ENCODE assay signal across 24 mouse cellular contexts in the genomic region with DNA sequence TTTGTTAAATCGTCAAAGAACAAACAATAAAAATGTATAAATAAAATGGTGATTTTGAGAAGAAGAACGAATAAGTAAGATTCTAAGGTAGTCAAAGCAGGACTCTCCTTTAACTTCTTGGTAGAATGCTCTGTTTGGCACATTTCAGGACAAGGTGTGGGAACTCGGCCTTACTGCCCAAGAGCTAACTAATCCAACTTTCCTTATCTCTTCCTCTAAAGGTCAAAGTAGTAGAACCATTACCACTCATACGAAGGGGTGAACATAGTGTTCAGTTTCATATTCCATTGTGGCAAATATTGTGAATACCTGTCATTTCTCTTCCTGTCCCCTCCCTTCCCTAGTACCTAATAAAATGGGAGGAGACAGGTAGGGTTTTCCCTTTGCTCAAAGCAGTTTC.
"Had no signal": no experiment of that assay in that cellular context is flagged by ENCODE, and none has a peak within 500 bp of the region (broad histone marks: within the 10 kb centered on the region; RNA-seq: fewer than 3 reads in every experiment).

No protein-coding gene starts in this region.

- H3K27me3 ChIP-seq: heart, embryonic 13.5 days; heart, embryonic 15.5 days; hindbrain, embryonic 13.5 days; hindbrain, embryonic 15.5 days; limb, embryonic 13.5 days; limb, embryonic 15.5 days; liver, embryonic 12.5 days had no signal

- ATAC-seq: hindbrain, postnatal 0 days; liver, embryonic 12.5 days had no signal

- H3K4me1 ChIP-seq: heart, embryonic 13.5 days; heart, embryonic 15.5 days; hindbrain, embryonic 13.5 days; hindbrain, embryonic 15.5 days; limb, embryonic 13.5 days; limb, embryonic 15.5 days; liver, embryonic 12.5 days had no signal

- H3K4me3 ChIP-seq: heart, adult 2 months; heart, embryonic 13.5 days; heart, embryonic 15.5 days; hindbrain, embryonic 13.5 days; hindbrain, embryonic 15.5 days; layer of hippocampus, adult 2 months; limb, embryonic 13.5 days; limb, embryonic 15.5 days; liver, embryonic 12.5 days had no signal

- H3K36me3 ChIP-seq: heart, embryonic 13.5 days; heart, embryonic 15.5 days; hindbrain, embryonic 13.5 days; hindbrain, embryonic 15.5 days; limb, embryonic 13.5 days; limb, embryonic 15.5 days; liver, embryonic 12.5 days had no signal

- H3K9ac ChIP-seq: heart, embryonic 13.5 days; heart, embryonic 15.5 days; hindbrain, embryonic 13.5 days; hindbrain, embryonic 15.5 days; limb, embryonic 13.5 days; limb, embryonic 15.5 days; liver, embryonic 12.5 days had no signal

- H3K27ac ChIP-seq: heart, adult 2 months; heart, embryonic 13.5 days; heart, embryonic 15.5 days; hindbrain, embryonic 13.5 days; hindbrain, embryonic 15.5 days; hindbrain, postnatal 0 days; layer of hippocampus, adult 2 months; limb, embryonic 13.5 days; limb, embryonic 15.5 days; liver, embryonic 12.5 days had no signal

- H3K4me2 ChIP-seq: heart, embryonic 11.5 days; heart, embryonic 13.5 days; heart, embryonic 15.5 days; hindbrain, embryonic 13.5 days; hindbrain, embryonic 15.5 days; limb, embryonic 13.5 days; limb, embryonic 15.5 days; liver, embryonic 12.5 days had no signal

- H3K9me3 ChIP-seq: heart, embryonic 13.5 days; heart, embryonic 15.5 days; hindbrain, embryonic 13.5 days; hindbrain, embryonic 15.5 days; limb, embryonic 13.5 days; limb, embryonic 15.5 days; liver, embryonic 12.5 days had no signal

- DNase-seq: gastrocnemius, postnatal 14 days; gastrocnemius, postnatal 36 days; heart, adult 11 months; heart, adult 2 months; heart, postnatal 14 days; heart, postnatal 36 days; kidney, adult 18-20 months; kidney, adult 8-10 months; kidney, postnatal 10 days; kidney, postnatal 25 days; kidney, postnatal 4 days; layer of hippocampus, adult 9-11 months; layer of hippocampus, postnatal 36 days; left cerebral cortex, postnatal 4 days had no signal
